Mouse (Mus musculus) lung, embryonic 16.5 days (tissue): Measurements from ENCODE around the gene Pik3cd. TPM values are rescaled to one million over a fixed set of nuclear protein-coding genes. Genes with fewer than 3 reads are reported as not detected.

Source experiments
- ATAC-seq: fragments of 200-750 bp; cut with Nextera tagmentation; 2 replicates; pipeline ENCODE4 v1.8.0; 2017; ENCODE audit warnings: low read depth, mild to moderate bottlenecking, moderate library complexity
- H3K27ac ChIP-seq: fragments of 300-500 bp; sonication (generic); 2 replicates; pipeline ENCODE4 v1.5.1; 2014; ENCODE audit warnings: mild to moderate bottlenecking, control low read depth, low read length
- H3K27me3 ChIP-seq: fragments of 300-500 bp; sonication (generic); 2 replicates; pipeline ENCODE4 v1.6.1; 2014; ENCODE audit warnings: low read depth, low read length, mixed read lengths; ENCODE audit not compliant: control insufficient read depth, insufficient read depth
- H3K36me3 ChIP-seq: fragments of 300-500 bp; sonication (generic); 2 replicates; pipeline ENCODE4 v1.6.1; 2014; ENCODE audit warnings: low read length; ENCODE audit not compliant: control insufficient read depth, insufficient read depth
- H3K4me1 ChIP-seq: fragments of 300-500 bp; sonication (generic); replicated peaks from 2 replicates; pipeline ENCODE4 v1.6.1; 2014; ENCODE audit warnings: low read length, mixed read lengths; ENCODE audit not compliant: control insufficient read depth, insufficient read depth
- H3K4me2 ChIP-seq: fragments of 300-500 bp; sonication (generic); 2 replicates; pipeline ENCODE4 v1.6.1; 2014; ENCODE audit warnings: low read depth, low read length, control low read depth
- H3K4me3 ChIP-seq: fragments of 300-500 bp; sonication (generic); 2 replicates; pipeline ENCODE4 v1.5.1; 2014; ENCODE audit warnings: mild to moderate bottlenecking, low read length, control low read depth
- H3K9ac ChIP-seq: fragments of 300-500 bp; sonication (generic); 2 replicates; pipeline ENCODE4 v1.6.1; 2014; ENCODE audit warnings: low read length, control low read depth
- H3K9me3 ChIP-seq: fragments of 300-500 bp; sonication (generic); 2 replicates; pipeline ENCODE4 v1.6.1; 2016; ENCODE audit warnings: low read length; ENCODE audit not compliant: control insufficient read depth
- WGBS: fragments of 180-500 bp; shearing (Covaris S2); extraction: QIAGEN DNeasy Blood & Tissue Kit; methylation state at CpG from one replicate; pipeline ENCODE4 v1.1.7; 2014; 5-methylcytosine and 5-hydroxymethylcytosine counted together
- polyA plus RNA-seq: library from polyadenylated mRNA; unstranded; fragments of >200 nt; fragmentation: Nextera tagmentation; extraction: Ambion mirVana; gene quantifications from 2 replicates; pipeline ENCODE4 v1.2.1, GENCODE M21; 2015

Pik3cd gene
- polyA plus RNA-seq, 1 experiment from 2014 or later = 5.7 TPM

DNA sequence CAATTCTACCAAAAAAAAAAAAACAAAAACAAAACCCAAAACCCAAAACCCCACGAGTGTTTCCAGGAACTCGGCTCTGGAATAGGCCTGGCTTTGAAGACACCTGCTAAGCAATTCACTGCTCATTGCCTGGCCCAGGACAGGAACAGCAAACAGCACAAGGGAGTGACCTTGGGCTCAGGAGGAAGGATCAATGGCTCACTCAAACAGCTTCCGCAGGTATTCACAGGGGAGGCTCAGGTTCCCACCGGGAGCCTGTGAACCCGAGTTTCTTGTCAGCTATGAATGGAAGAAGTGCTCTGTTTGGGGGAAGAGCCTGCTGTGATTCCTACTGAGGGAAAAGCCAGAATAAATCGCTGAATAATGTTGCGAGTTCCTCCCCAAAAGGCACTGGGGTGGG lies 18.5 kb downstream of the Pik3cd start:
- no peak overlapping the region for H3K9ac ChIP-seq
- H3K4me1 ChIP-seq = no peaks in the 10 kb centered on the region
- no peak overlapping the region for H3K4me2 ChIP-seq
- 18% methylated on average over 7 of the region's 7 CpGs for WGBS
- no peak overlapping the region for H3K4me3 ChIP-seq
- H3K9me3 ChIP-seq = no peaks in the 10 kb centered on the region
- H3K36me3 ChIP-seq = no peaks in the 10 kb centered on the region
- no peak overlapping the region for H3K27ac ChIP-seq
- no peaks in the 10 kb centered on the region for H3K27me3 ChIP-seq
- no peak for ATAC-seq

DNA sequence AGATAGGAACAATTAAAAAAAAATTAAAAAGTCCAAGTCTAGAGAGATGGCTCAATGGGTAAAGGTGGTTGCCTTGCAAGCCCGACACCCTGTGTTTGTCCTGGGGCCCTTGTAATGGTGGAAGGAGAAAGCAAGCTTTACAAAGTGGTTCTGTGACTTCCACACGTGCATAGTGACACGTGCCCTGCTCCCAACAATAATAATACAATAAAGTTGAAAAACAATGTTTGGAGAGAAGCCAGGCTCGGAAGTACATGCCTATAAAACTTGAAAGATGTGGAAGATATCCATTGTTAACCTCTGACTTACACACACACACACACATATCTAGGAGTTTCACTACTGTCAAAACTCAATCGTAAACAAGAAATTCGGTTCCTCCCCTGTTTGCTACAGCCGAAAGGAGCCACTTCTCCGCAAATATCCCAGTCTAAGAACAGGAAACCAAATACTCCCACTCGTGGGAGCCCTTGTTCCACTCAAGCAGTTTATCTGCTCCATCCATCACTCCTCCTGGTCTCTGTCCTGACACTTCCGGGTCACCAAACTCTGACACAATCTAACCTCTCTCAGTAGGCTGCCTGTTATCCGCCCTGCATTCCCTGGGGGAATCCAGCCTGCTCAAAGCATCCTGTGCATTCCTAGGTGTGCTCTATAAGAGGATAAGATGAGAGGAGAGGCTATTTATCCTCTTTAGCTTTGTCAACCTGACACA lies 23.2 kb downstream of the Pik3cd start:
- H3K4me3 ChIP-seq = no peak overlapping the region

DNA sequence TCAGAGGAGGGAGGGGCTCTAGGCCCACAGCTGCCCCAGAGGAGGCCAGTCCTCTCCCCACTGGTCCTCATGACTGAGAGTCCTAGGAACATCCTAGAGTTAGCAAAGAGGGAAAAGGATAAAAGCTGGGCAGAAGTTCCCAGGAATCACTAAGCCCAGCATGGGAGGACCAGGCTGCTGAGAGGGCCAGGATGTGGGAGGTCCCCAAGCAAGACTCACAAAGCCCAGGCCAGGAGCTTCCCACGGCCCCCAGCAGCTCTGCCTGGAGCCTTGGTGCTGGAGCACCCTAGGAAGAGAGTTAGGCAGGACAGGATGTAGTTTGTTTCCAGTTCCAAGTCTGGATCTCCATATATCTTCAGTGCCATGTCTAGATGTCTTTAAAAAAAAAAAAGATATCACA lies 24.4 kb downstream of the Pik3cd start:
- H3K4me3 ChIP-seq = no peak overlapping the region
- H3K4me1 ChIP-seq = peaks cover 10% of the 10 kb centered on the region
- 50% methylated on average over 1 of the region's 1 CpGs for WGBS
- H3K4me2 ChIP-seq = no peak overlapping the region
- no peaks in the 10 kb centered on the region for H3K9me3 ChIP-seq
- no peak overlapping the region for H3K27ac ChIP-seq
- H3K36me3 ChIP-seq = no peaks in the 10 kb centered on the region
- H3K27me3 ChIP-seq = peaks cover 11% of the 10 kb centered on the region; the same call in 1 of the 2 replicates
- ATAC-seq = no peak
- no peak overlapping the region for H3K9ac ChIP-seq

More for the DNA sequence above, 23.2 kb downstream of the Pik3cd start:
- Histone ChIP-seq H3K27me3 (peaks cover 8% of the 10 kb centered on the region; the same call in 1 of the 2 replicates), H3K4me1 (peaks cover 10% of the 10 kb centered on the region), H3K36me3 (no peaks in the 10 kb centered on the region), H3K9ac (no peak overlapping the region), H3K9me3 (no peaks in the 10 kb centered on the region), H3K27ac (no peak overlapping the region), H3K4me2 (no peak overlapping the region)
- WGBS = 44% methylated on average over 11 of the region's 11 CpGs
- ATAC-seq = no peak

DNA sequence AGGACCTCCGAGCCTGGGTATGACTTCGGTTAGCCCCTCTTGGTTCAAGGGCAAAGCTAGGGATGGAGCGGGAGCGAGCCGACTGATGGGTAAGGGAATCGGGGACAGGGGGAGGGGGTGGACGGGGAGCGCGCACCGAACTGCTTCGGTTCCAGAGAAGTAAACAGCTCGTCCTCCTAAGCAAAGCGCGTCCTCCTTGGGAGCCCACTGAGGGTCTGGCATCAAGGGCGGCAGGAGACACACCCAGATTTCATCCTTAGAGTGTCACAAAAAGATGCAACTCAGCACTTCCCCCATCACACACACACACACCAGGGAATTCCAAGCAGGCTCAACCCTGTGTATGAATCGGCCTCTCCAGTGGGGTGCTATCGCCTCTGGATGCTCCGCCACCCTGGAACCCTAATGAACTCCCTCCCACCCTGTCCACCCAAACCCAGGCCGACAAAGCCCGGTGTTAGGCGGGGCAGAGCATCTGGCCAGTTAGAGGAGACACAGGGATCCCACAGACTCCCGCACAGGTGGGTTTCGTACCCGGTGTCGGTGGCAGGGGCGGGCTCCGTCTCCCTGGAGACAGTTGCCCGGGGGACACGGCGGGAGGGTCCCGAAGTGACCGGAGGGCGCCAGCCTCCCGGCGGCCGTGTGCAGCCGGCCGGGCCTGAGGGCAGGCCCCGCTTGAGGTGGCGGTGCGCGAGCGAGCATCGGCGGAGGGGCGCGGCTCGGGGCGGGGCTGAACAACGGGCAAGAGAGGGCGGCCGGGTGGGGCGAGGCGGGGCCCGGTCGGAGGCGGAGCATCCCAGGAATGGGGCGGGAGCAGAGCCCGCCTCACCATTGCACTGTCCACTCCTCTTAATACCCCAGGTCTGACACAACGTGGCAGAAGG lies 26.8 kb downstream of the Pik3cd start:
- peak overlapping the region; percentile 67 for H3K4me3 ChIP-seq
- H3K27ac ChIP-seq = no peak overlapping the region
- peak overlapping the region; percentile 67 for H3K9ac ChIP-seq
- peak; percentile 97 for ATAC-seq
- H3K27me3 ChIP-seq = peaks cover 11% of the 10 kb centered on the region; the same call in 1 of the 2 replicates
- peaks cover 10% of the 10 kb centered on the region for H3K4me1 ChIP-seq
- no peaks in the 10 kb centered on the region for H3K9me3 ChIP-seq
- H3K4me2 ChIP-seq = peak overlapping the region; percentile 98
- WGBS = 1% methylated on average over 54 of the region's 60 CpGs
- no peaks in the 10 kb centered on the region for H3K36me3 ChIP-seq

DNA sequence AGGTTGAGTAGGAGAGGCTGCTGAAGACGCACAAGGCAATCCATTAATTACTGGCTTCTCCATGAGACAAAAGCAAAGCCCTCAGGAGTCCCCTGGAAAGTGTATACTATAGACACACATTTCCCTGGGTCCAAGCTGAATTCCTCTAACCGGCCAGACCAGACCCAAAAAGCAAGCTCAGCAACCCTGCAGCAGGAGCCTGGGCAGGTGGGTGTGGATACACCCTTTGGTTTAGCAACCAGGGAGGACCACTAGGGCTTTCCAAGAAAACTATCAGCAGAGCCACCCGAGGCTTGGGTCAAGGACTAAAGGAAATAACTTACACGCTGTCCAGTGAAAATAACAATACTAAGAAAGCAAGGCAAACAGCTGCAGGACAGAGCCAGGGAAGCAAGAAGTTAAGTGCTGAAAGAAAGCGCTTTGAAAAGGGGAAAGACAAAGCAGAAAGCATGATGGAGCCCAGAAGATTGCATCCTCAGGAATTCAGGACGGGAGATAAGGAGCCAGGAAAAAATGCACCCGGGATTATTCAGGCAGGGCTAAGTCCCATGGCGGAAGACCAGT lies 27.5 kb downstream of the Pik3cd start:
- Histone ChIP-seq H3K4me2 (peak overlapping the region; percentile 98), H3K27me3 (peaks cover 11% of the 10 kb centered on the region; the same call in 1 of the 2 replicates), H3K9me3 (no peaks in the 10 kb centered on the region), H3K4me1 (peaks cover 10% of the 10 kb centered on the region), H3K27ac (no peak overlapping the region), H3K4me3 (peak overlapping the region; percentile 67), H3K9ac (peak overlapping the region; percentile 67), H3K36me3 (no peaks in the 10 kb centered on the region)
- ATAC-seq = no peak
- WGBS = 10% methylated on average over 8 of the region's 8 CpGs

DNA sequence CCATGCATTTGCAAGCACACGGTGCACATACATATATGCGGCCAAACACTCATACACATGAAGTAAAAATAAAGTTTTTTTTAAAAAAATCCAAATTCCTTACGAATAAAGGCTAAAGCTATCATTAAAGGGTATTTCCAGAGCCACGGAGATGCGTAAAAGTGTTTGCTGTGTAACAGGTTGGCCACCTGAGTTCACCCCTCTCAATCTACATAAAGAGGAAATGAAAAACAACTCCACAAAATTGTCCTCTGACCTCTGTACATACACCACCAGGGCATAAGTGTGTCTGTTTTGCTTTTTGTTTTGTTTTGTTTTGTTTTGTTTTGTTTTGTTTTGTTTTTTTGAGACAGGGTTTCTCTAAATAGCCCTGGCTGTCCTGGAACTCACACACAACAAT lies 29.6 kb downstream of the Pik3cd start:
- H3K9ac ChIP-seq = no peak overlapping the region
- no peak overlapping the region for H3K27ac ChIP-seq
- no peak overlapping the region for H3K4me3 ChIP-seq
- ATAC-seq = no peak
- H3K4me2 ChIP-seq = no peak overlapping the region
- peaks cover 10% of the 10 kb centered on the region for H3K4me1 ChIP-seq
- H3K36me3 ChIP-seq = no peaks in the 10 kb centered on the region
- 89% methylated on average over 5 of the region's 5 CpGs for WGBS
- H3K27me3 ChIP-seq = peaks cover 11% of the 10 kb centered on the region; the same call in 1 of the 2 replicates
- no peaks in the 10 kb centered on the region for H3K9me3 ChIP-seq

DNA sequence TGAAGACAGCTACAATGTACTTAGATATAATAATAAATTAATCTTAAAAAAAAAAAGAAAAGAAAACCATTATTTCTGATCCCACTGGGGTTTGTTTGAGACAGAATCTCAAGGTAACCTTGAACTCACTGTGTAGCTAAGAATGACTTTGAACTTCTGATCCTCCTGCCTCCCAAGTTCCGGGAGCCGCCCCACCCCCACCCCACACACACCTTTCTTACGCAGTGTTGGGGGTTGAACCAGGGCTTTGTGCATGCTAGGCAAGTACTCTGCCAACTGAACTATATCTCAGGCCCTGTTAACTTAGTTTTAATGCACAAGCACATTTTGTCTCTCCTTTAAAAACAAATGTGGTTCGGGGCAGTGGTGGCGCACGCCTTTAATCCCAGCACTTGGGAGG lies 31.2 kb downstream of the Pik3cd start:
- H3K27ac ChIP-seq = no peak overlapping the region
- WGBS = 93% methylated on average over 6 of the region's 6 CpGs

DNA sequence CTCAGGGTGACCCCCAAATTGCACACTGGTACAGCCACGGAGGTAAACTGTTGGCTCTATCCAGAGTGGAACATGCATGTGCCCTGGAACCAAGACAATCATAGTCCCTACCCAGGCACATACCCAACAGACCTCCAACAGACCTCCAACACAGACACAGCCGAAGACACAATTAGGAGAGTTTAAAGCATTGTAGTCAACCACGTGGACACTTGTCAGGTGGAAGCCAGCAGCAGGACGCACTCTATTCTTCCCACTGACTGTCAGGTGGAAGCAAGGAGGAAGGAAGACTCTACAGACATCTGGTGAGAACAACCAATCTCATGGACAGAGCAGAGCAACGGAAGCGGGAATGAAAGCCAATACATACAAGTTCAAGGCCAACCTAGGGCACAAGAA lies 36.7 kb downstream of the Pik3cd start:
- H3K4me2 ChIP-seq = no peak overlapping the region
- no peaks in the 10 kb centered on the region for H3K27me3 ChIP-seq
- ATAC-seq = no peak
- no peaks in the 10 kb centered on the region for H3K9me3 ChIP-seq
- no peaks in the 10 kb centered on the region for H3K36me3 ChIP-seq
- no peaks in the 10 kb centered on the region for H3K4me1 ChIP-seq
- H3K27ac ChIP-seq = no peak overlapping the region
- no peak overlapping the region for H3K4me3 ChIP-seq
- no peak overlapping the region for H3K9ac ChIP-seq
- 82% methylated on average over 6 of the region's 6 CpGs for WGBS

More for the DNA sequence above, 31.2 kb downstream of the Pik3cd start:
- Histone ChIP-seq H3K27me3 (peaks cover 11% of the 10 kb centered on the region; the same call in 1 of the 2 replicates), H3K4me3 (no peak overlapping the region), H3K4me2 (no peak overlapping the region), H3K36me3 (no peaks in the 10 kb centered on the region), H3K9ac (no peak overlapping the region), H3K9me3 (no peaks in the 10 kb centered on the region), H3K4me1 (peaks cover 7% of the 10 kb centered on the region)
- ATAC-seq = no peak
